Mouse (Mus musculus) embryonic facial prominence, embryonic 13.5 days (tissue): ENCODE measurements at regions not wholly inside any gene's neighbourhood (a gene's known extent, or its start where the extent isn't known, plus 50 kb on each side); places are given as distances from the start of the nearest gene placed in this dataset.

Experiments used
- ATAC-seq: fragments of 200-750 bp; cut with Nextera tagmentation; 2 replicates; pipeline ENCODE4 v1.8.0; 2017; ENCODE audit warnings: low read depth; ENCODE audit not compliant: insufficient number of reproducible peaks, insufficient read depth, low FRiP score, low TSS enrichment
- H3K27ac ChIP-seq: fragments of 300-500 bp; sonication (generic); 2 replicates; pipeline ENCODE4 v1.5.1; 2015; ENCODE audit warnings: moderate library complexity, mild to moderate bottlenecking, inconsistent platforms
- H3K27me3 ChIP-seq: fragments of 300-500 bp; sonication (generic); 2 replicates; pipeline ENCODE4 v1.6.1; 2015; ENCODE audit warnings: mild to moderate bottlenecking, inconsistent platforms
- H3K36me3 ChIP-seq: fragments of 300-500 bp; sonication (generic); 2 replicates; pipeline ENCODE4 v1.6.1; 2015; ENCODE audit warnings: mild to moderate bottlenecking, inconsistent platforms
- H3K4me1 ChIP-seq: fragments of 300-500 bp; sonication (generic); 2 replicates; pipeline ENCODE4 v1.6.1; 2015; ENCODE audit warnings: inconsistent platforms
- H3K4me2 ChIP-seq: fragments of 300-500 bp; sonication (generic); 2 replicates; pipeline ENCODE4 v1.6.1; 2015; ENCODE audit warnings: moderate library complexity, mild to moderate bottlenecking, inconsistent platforms
- H3K4me3 ChIP-seq: fragments of 300-500 bp; sonication (generic); 2 replicates; pipeline ENCODE4 v1.5.1; 2015; ENCODE audit warnings: mild to moderate bottlenecking, inconsistent platforms
- H3K9ac ChIP-seq: fragments of 300-500 bp; sonication (generic); 2 replicates; pipeline ENCODE4 v1.6.1; 2015; ENCODE audit warnings: mild to moderate bottlenecking, inconsistent platforms
- H3K9me3 ChIP-seq: fragments of 300-500 bp; sonication (generic); 2 replicates; pipeline ENCODE4 v1.6.1; 2016; ENCODE audit warnings: inconsistent platforms
- WGBS: fragments of 180-500 bp; shearing (Covaris S2); methylation state at CpG from one replicate; pipeline ENCODE4 v1.1.7; 2015; ENCODE audit warnings: mixed read lengths; 5-methylcytosine and 5-hydroxymethylcytosine counted together

- H3K4me3 ChIP-seq = no peak overlapping the region
- no peak for ATAC-seq
- no peak overlapping the region for H3K4me2 ChIP-seq
- H3K36me3 ChIP-seq = no peaks in the 10 kb centered on the region
- no peaks in the 10 kb centered on the region for H3K27me3 ChIP-seq
- no peak overlapping the region for H3K27ac ChIP-seq
- no peaks in the 10 kb centered on the region for H3K9me3 ChIP-seq
- no peak overlapping the region for H3K9ac ChIP-seq
- H3K4me1 ChIP-seq = no peaks in the 10 kb centered on the region
These were observed 497.1 kb downstream of the Fgf9 start for GRCm38 (mm10) chr14:58567472-58567871.

- Histone ChIP-seq H3K9me3 (no peaks in the 10 kb centered on the region), H3K4me1 (no peaks in the 10 kb centered on the region), H3K9ac (no peak overlapping the region), H3K36me3 (no peaks in the 10 kb centered on the region), H3K27me3 (no peaks in the 10 kb centered on the region), H3K4me2 (no peak overlapping the region), H3K4me3 (no peak overlapping the region), H3K27ac (no peak overlapping the region)
- no peak for ATAC-seq
- 75% methylated on average over 2 of the region's 2 CpGs for WGBS
These were observed 492.7 kb downstream of the Fgf9 start for GRCm38 (mm10) chr14:58563082-58563481.

GRCm38 (mm10) chr14:58550785-58551184 is 480.4 kb downstream of the Fgf9 start:
- no peaks in the 10 kb centered on the region for H3K27me3 ChIP-seq
- no peak overlapping the region for H3K9ac ChIP-seq
- H3K27ac ChIP-seq = no peak overlapping the region
- no peak overlapping the region for H3K4me2 ChIP-seq
- H3K4me1 ChIP-seq = no peaks in the 10 kb centered on the region
- no peak overlapping the region for H3K4me3 ChIP-seq
- ATAC-seq = no peak
- no peaks in the 10 kb centered on the region for H3K36me3 ChIP-seq
- H3K9me3 ChIP-seq = no peaks in the 10 kb centered on the region
- 67% methylated on average over 2 of the region's 2 CpGs for WGBS

GRCm38 (mm10) chr14:58545778-58546177 is 475.4 kb downstream of the Fgf9 start:
- Histone ChIP-seq H3K4me1 (no peaks in the 10 kb centered on the region), H3K36me3 (no peaks in the 10 kb centered on the region), H3K27ac (no peak overlapping the region), H3K4me2 (no peak overlapping the region), H3K9ac (no peak overlapping the region), H3K27me3 (no peaks in the 10 kb centered on the region), H3K9me3 (no peaks in the 10 kb centered on the region), H3K4me3 (no peak overlapping the region)
- ATAC-seq = no peak
- 17% methylated on average over 5 of the region's 5 CpGs for WGBS

- Histone ChIP-seq H3K9me3 (no peaks in the 10 kb centered on the region), H3K4me1 (no peaks in the 10 kb centered on the region), H3K27me3 (no peaks in the 10 kb centered on the region), H3K4me2 (no peak overlapping the region), H3K4me3 (no peak overlapping the region), H3K36me3 (no peaks in the 10 kb centered on the region), H3K9ac (no peak overlapping the region), H3K27ac (no peak overlapping the region)
- ATAC-seq = no peak
- 88% methylated on average over 10 of the region's 10 CpGs for WGBS
These were observed 472.9 kb downstream of the Fgf9 start for GRCm38 (mm10) chr14:58543140-58543767.

- Histone ChIP-seq H3K9ac (no peak overlapping the region), H3K4me3 (no peak overlapping the region), H3K36me3 (no peaks in the 10 kb centered on the region), H3K4me2 (no peak overlapping the region), H3K9me3 (no peaks in the 10 kb centered on the region), H3K27ac (no peak overlapping the region), H3K4me1 (no peaks in the 10 kb centered on the region), H3K27me3 (no peaks in the 10 kb centered on the region)
- ATAC-seq = no peak
- WGBS = 76% methylated on average over 6 of the region's 6 CpGs
These were observed 467.8 kb downstream of the Fgf9 start for GRCm38 (mm10) chr14:58538135-58538534.

- 50% methylated on average over 5 of the region's 5 CpGs for WGBS
- ATAC-seq = no peak
- Histone ChIP-seq H3K36me3 (no peaks in the 10 kb centered on the region), H3K4me2 (no peak overlapping the region), H3K9ac (no peak overlapping the region), H3K27ac (no peak overlapping the region), H3K27me3 (no peaks in the 10 kb centered on the region), H3K4me3 (no peak overlapping the region), H3K9me3 (no peaks in the 10 kb centered on the region), H3K4me1 (no peaks in the 10 kb centered on the region)
These were observed 450.7 kb downstream of the Fgf9 start for GRCm38 (mm10) chr14:58520976-58521549.

- Histone ChIP-seq H3K27me3 (no peaks in the 10 kb centered on the region), H3K36me3 (no peaks in the 10 kb centered on the region), H3K9ac (no peak overlapping the region), H3K4me1 (no peaks in the 10 kb centered on the region), H3K9me3 (no peaks in the 10 kb centered on the region), H3K4me3 (no peak overlapping the region), H3K4me2 (no peak overlapping the region), H3K27ac (no peak overlapping the region)
- no peak for ATAC-seq
- WGBS = 68% methylated on average over 5 of the region's 5 CpGs
These were observed 450.0 kb downstream of the Fgf9 start for GRCm38 (mm10) chr14:58520384-58520783.

- no peak for ATAC-seq
- no peak overlapping the region for H3K4me2 ChIP-seq
- H3K9me3 ChIP-seq = no peaks in the 10 kb centered on the region
- no peaks in the 10 kb centered on the region for H3K4me1 ChIP-seq
- no peaks in the 10 kb centered on the region for H3K36me3 ChIP-seq
- no peaks in the 10 kb centered on the region for H3K27me3 ChIP-seq
- H3K9ac ChIP-seq = no peak overlapping the region
- 88% methylated on average over 1 of the region's 1 CpGs for WGBS
- H3K4me3 ChIP-seq = no peak overlapping the region
- no peak overlapping the region for H3K27ac ChIP-seq
These were observed 448.7 kb downstream of the Fgf9 start for GRCm38 (mm10) chr14:58519086-58519485.

- no peaks in the 10 kb centered on the region for H3K4me1 ChIP-seq
- H3K4me2 ChIP-seq = no peak overlapping the region
- H3K4me3 ChIP-seq = no peak overlapping the region
- ATAC-seq = no peak
- H3K36me3 ChIP-seq = no peaks in the 10 kb centered on the region
- H3K27ac ChIP-seq = no peak overlapping the region
- H3K9ac ChIP-seq = no peak overlapping the region
- 20% methylated on average over 4 of the region's 4 CpGs for WGBS
- H3K9me3 ChIP-seq = no peaks in the 10 kb centered on the region
- no peaks in the 10 kb centered on the region for H3K27me3 ChIP-seq
These were observed 446.2 kb downstream of the Fgf9 start for GRCm38 (mm10) chr14:58516543-58516942.

GRCm38 (mm10) chr14:58512177-58512576 is 441.8 kb downstream of the Fgf9 start:
- Histone ChIP-seq H3K4me2 (no peak overlapping the region), H3K36me3 (no peaks in the 10 kb centered on the region), H3K27ac (no peak overlapping the region), H3K9ac (no peak overlapping the region), H3K4me1 (no peaks in the 10 kb centered on the region), H3K9me3 (no peaks in the 10 kb centered on the region), H3K27me3 (no peaks in the 10 kb centered on the region), H3K4me3 (no peak overlapping the region)
- ATAC-seq = no peak
- 94% methylated on average over 6 of the region's 6 CpGs for WGBS

- no peaks in the 10 kb centered on the region for H3K4me1 ChIP-seq
- WGBS = 69% methylated on average over 4 of the region's 4 CpGs
- ATAC-seq = no peak
- H3K9me3 ChIP-seq = no peaks in the 10 kb centered on the region
- H3K36me3 ChIP-seq = no peaks in the 10 kb centered on the region
- H3K4me2 ChIP-seq = no peak overlapping the region
- no peak overlapping the region for H3K9ac ChIP-seq
- no peak overlapping the region for H3K27ac ChIP-seq
- H3K4me3 ChIP-seq = no peak overlapping the region
- no peaks in the 10 kb centered on the region for H3K27me3 ChIP-seq
These were observed 441.2 kb downstream of the Fgf9 start for GRCm38 (mm10) chr14:58511571-58511985.
